In genomic region chr10:127078677-127079575, GRCm38 (mm10) we compare ENCODE assay signal across 9 mouse cellular contexts. TPM values are rescaled to one million over a fixed set of nuclear protein-coding genes. Genes with fewer than 3 reads are reported as not detected.
DNase-seq lines count a peak whose midpoint lies in the region; ATAC-seq lines count a peak whose summit lies in the region.
"Had no signal": no experiment of that assay in that cellular context is flagged by ENCODE, and none has a peak within 500 bp of the region (broad histone marks: within the 10 kb centered on the region; RNA-seq: fewer than 3 reads in every experiment).

No protein-coding gene starts in this region.

- intact Hi-C loops in gastrocnemius, postnatal 14 days (cut with DNase I; ENCODE audit: low total_unique reads) = no loop called here

- peak overlapping the region; percentile 70 for H3K9ac ChIP-seq in forebrain, embryonic 11.5 days (ENCODE audit: low read length)
- peak overlapping the region; percentile 61 for H3K9ac ChIP-seq in intestine, embryonic 16.5 days (ENCODE audit: low read depth, low read length)
- H3K9ac ChIP-seq in midbrain, embryonic 11.5 days (ENCODE audit: low read length) = peak overlapping the region; percentile 75

- H3K9me3 ChIP-seq in forebrain, embryonic 11.5 days (ENCODE audit: control insufficient read depth, low read length) = no peaks in the 10 kb centered on the region
- no peaks in the 10 kb centered on the region for H3K9me3 ChIP-seq in intestine, embryonic 16.5 days (ENCODE audit: control insufficient read depth, low read length)
- H3K9me3 ChIP-seq in midbrain, embryonic 11.5 days (ENCODE audit: control insufficient read depth, low read length) = no peaks in the 10 kb centered on the region

- H3K27me3 ChIP-seq in forebrain, embryonic 11.5 days (ENCODE audit: control insufficient read depth, insufficient read depth, low read length) = peaks cover 50% of the 10 kb centered on the region
- H3K27me3 ChIP-seq in intestine, embryonic 16.5 days (replicated peaks; ENCODE audit: control insufficient read depth, insufficient read depth, low read length) = peaks cover 62% of the 10 kb centered on the region
- peaks cover 38% of the 10 kb centered on the region for H3K27me3 ChIP-seq in midbrain, embryonic 11.5 days (ENCODE audit: control insufficient read depth, insufficient read depth, low read length)

- peak overlapping the region; percentile 100 for H3K4me2 ChIP-seq in forebrain, embryonic 11.5 days (ENCODE audit: low read depth, low read length, severe bottlenecking)
- peak overlapping the region; percentile 77 for H3K4me2 ChIP-seq in intestine, embryonic 16.5 days (ENCODE audit: low read depth, low read length)
- peak overlapping the region; percentile 100 for H3K4me2 ChIP-seq in midbrain, embryonic 11.5 days

- peak; percentile 39 for DNase-seq in gastrocnemius, postnatal 14 days
- no peak for DNase-seq in gastrocnemius, postnatal 4 days (ENCODE audit: low spot score in 2 of 2)
- DNase-seq in MN1 (ENCODE audit: low spot score) = peak; percentile 70
- DNase-seq in forebrain, embryonic 11.5 days (ENCODE audit: low spot score) = peak; percentile 81
- peak; percentile 95 for DNase-seq in midbrain, embryonic 11.5 days (ENCODE audit: low spot score, missing footprints)
- peak; percentile 44 for DNase-seq in yolk sac, embryonic 10.5 days (ENCODE audit: low spot score)
- no peak for DNase-seq in spleen, postnatal 10 days (ENCODE audit: low spot score in 2 of 2)

- 1% methylated on average over 44 of the region's 49 CpGs for WGBS in forebrain, embryonic 11.5 days
- 1% methylated on average over 46 of the region's 49 CpGs for WGBS in intestine, embryonic 16.5 days
- under 1% methylated on average over 33 of the region's 49 CpGs for WGBS in midbrain, embryonic 11.5 days

- H3K27ac ChIP-seq in forebrain, embryonic 11.5 days (ENCODE audit: low read depth, low read length) = 0 out of 2 replicates have a peak overlapping the region, but pooled peaks have one; percentile 12
- H3K27ac ChIP-seq in intestine, embryonic 16.5 days (ENCODE audit: low read length) = no peak overlapping the region
- peak overlapping the region; percentile 25; the same call in 1 of the 2 replicates for H3K27ac ChIP-seq in midbrain, embryonic 11.5 days (ENCODE audit: low read depth, low read length)

- H3K4me3 ChIP-seq in forebrain, embryonic 11.5 days (ENCODE audit: low read depth, low read length) = peak overlapping the region; percentile 65
- H3K4me3 ChIP-seq in intestine, embryonic 16.5 days (ENCODE audit: low read length) = peak overlapping the region; percentile 51
- peak overlapping the region; percentile 68 for H3K4me3 ChIP-seq in midbrain, embryonic 11.5 days (ENCODE audit: low read depth, low read length)

- H3K4me1 ChIP-seq in forebrain, embryonic 11.5 days (replicated peaks; ENCODE audit: control insufficient read depth, insufficient read depth, low read length) = peaks cover 27% of the 10 kb centered on the region; the same call in 1 of the 2 replicates
- peaks cover 40% of the 10 kb centered on the region for H3K4me1 ChIP-seq in intestine, embryonic 16.5 days (ENCODE audit: control insufficient read depth, insufficient read depth, low read length)
- peaks cover 36% of the 10 kb centered on the region for H3K4me1 ChIP-seq in midbrain, embryonic 11.5 days (ENCODE audit: control insufficient read depth, insufficient read depth, low read length)

- no peaks in the 10 kb centered on the region for H3K36me3 ChIP-seq in forebrain, embryonic 11.5 days (ENCODE audit: control insufficient read depth, insufficient read depth, low read length)
- H3K36me3 ChIP-seq in intestine, embryonic 16.5 days (ENCODE audit: control insufficient read depth, insufficient read depth, low read length) = no peaks in the 10 kb centered on the region
- no peaks in the 10 kb centered on the region for H3K36me3 ChIP-seq in midbrain, embryonic 11.5 days (ENCODE audit: control insufficient read depth, insufficient read depth, low read length)

- peak; percentile 71 for ATAC-seq in forebrain, embryonic 11.5 days (replicated peaks; ENCODE audit: low FRiP score)
- peak; percentile 28 for ATAC-seq in intestine, embryonic 16.5 days
- peak; percentile 77 for ATAC-seq in midbrain, embryonic 11.5 days (ENCODE audit: low FRiP score)

RNA-seq across cellular contexts. Expression of gene Agap2, which starts 3.8 kb away (rescaled TPM):
- 1 to 10 TPM; 3.4 to 6.7 TPM for total RNA-seq in gastrocnemius, postnatal 14 days (2021)
- 1 to 10 TPM; 1.7 to 2.6 TPM for total RNA-seq in gastrocnemius, postnatal 4 days (2021)
- polyA plus RNA-seq in forebrain, embryonic 11.5 days (2014; fragmentation: Nextera tagmentation; extraction: Ambion mirVana) = 0.47 and 0.64 TPM in 2 replicates
- 0.05 and 0.21 TPM in 2 replicates for polyA plus RNA-seq in intestine, embryonic 16.5 days (2015; fragmentation: Nextera tagmentation; extraction: Ambion mirVana)
- polyA plus RNA-seq in midbrain, embryonic 11.5 days (2014; fragmentation: Nextera tagmentation; extraction: Ambion mirVana) = 0.66 and 0.89 TPM in 2 replicates

RNA-seq across cellular contexts. Expression of gene Tspan31, which starts 8.9 kb away (rescaled TPM):
- 10 to 100 TPM; 26.5 to 31.6 TPM for total RNA-seq in gastrocnemius, postnatal 14 days (2021)
- 10 to 100 TPM; 39.5 to 44.3 TPM for total RNA-seq in gastrocnemius, postnatal 4 days (2021)
- 144 and 159 TPM in 2 replicates for polyA plus RNA-seq in forebrain, embryonic 11.5 days (2014; fragmentation: Nextera tagmentation; extraction: Ambion mirVana)
- 189 and 206 TPM in 2 replicates for polyA plus RNA-seq in intestine, embryonic 16.5 days (2015; fragmentation: Nextera tagmentation; extraction: Ambion mirVana)
- 98.6 and 117 TPM in 2 replicates for polyA plus RNA-seq in midbrain, embryonic 11.5 days (2014; fragmentation: Nextera tagmentation; extraction: Ambion mirVana)

RNA-seq across cellular contexts. Expression of gene Cdk4, which starts 15.6 kb away (rescaled TPM):
- total RNA-seq in gastrocnemius, postnatal 14 days (2021) = 10 to 100 TPM; 62.5 to 84.0 TPM
- 100 to 1,000 TPM; 225 to 253 TPM for total RNA-seq in gastrocnemius, postnatal 4 days (2021)
- polyA plus RNA-seq in forebrain, embryonic 11.5 days (2014; fragmentation: Nextera tagmentation; extraction: Ambion mirVana) = 2,945 and 3,022 TPM in 2 replicates
- 1,474 and 1,595 TPM in 2 replicates for polyA plus RNA-seq in intestine, embryonic 16.5 days (2015; fragmentation: Nextera tagmentation; extraction: Ambion mirVana)
- 2,818 and 2,848 TPM in 2 replicates for polyA plus RNA-seq in midbrain, embryonic 11.5 days (2014; fragmentation: Nextera tagmentation; extraction: Ambion mirVana)

RNA-seq across cellular contexts. Expression of gene March9, which starts 18.9 kb away (rescaled TPM):
- 1 to 10 TPM in 1 of 2 experiments, under 1 TPM in 1; 0.82 to 1.2 TPM for total RNA-seq in gastrocnemius, postnatal 14 days (2021)
- 1 to 10 TPM; 1.6 to 1.7 TPM for total RNA-seq in gastrocnemius, postnatal 4 days (2021)
- 2.7 and 3.7 TPM in 2 replicates for polyA plus RNA-seq in forebrain, embryonic 11.5 days (2014; fragmentation: Nextera tagmentation; extraction: Ambion mirVana)
- 0.40 and 0.50 TPM in 2 replicates for polyA plus RNA-seq in intestine, embryonic 16.5 days (2015; fragmentation: Nextera tagmentation; extraction: Ambion mirVana)
- 3.2 and 3.7 TPM in 2 replicates for polyA plus RNA-seq in midbrain, embryonic 11.5 days (2014; fragmentation: Nextera tagmentation; extraction: Ambion mirVana)

RNA-seq across cellular contexts. Expression of gene Cyp27b1, which starts 30.9 kb away (rescaled TPM):
- under 1 TPM; 0.10 to 0.16 TPM for total RNA-seq in gastrocnemius, postnatal 14 days (2021)
- total RNA-seq in gastrocnemius, postnatal 4 days (2021) = under 1 TPM; 0.78 to 0.86 TPM
- 0.23 TPM in 1 of 2 replicates, not detected in the other for polyA plus RNA-seq in forebrain, embryonic 11.5 days (2014; fragmentation: Nextera tagmentation; extraction: Ambion mirVana)
- polyA plus RNA-seq in intestine, embryonic 16.5 days (2015; fragmentation: Nextera tagmentation; extraction: Ambion mirVana) = 0.05 and 0.11 TPM in 2 replicates
- not detected in 2 replicates for polyA plus RNA-seq in midbrain, embryonic 11.5 days (2014; fragmentation: Nextera tagmentation; extraction: Ambion mirVana)
- total RNA-seq: neutrophil, adult 5-6 weeks had no signal

Comparison
In these comparisons a context has a peak if more than half of its experiments do, and no peak if none do; other contexts are left out.
1. DNase-seq: peak in gastrocnemius, postnatal 14 days (single experiment), MN1 (single experiment), forebrain, embryonic 11.5 days (single experiment), midbrain, embryonic 11.5 days (single experiment) and yolk sac, embryonic 10.5 days (single experiment); none in gastrocnemius, postnatal 4 days (0 of 2) and spleen, postnatal 10 days (0 of 2).
2. Peak in every context shown above with its lines, with median percentiles within 50 percentile points of each other: ATAC-seq, H3K4me2 ChIP-seq, H3K4me3 ChIP-seq and H3K9ac ChIP-seq.